Mouse (Mus musculus) embryonic facial prominence, embryonic 14.5 days (tissue): Measurements from ENCODE around the gene Fam241b. TPM values are rescaled to one million over a fixed set of nuclear protein-coding genes. Genes with fewer than 3 reads are reported as not detected.

ENCODE experiments used
- polyA plus RNA-seq: library from polyadenylated mRNA; unstranded; fragments of >200 nt; fragmentation: Nextera tagmentation; extraction: Ambion mirVana; gene quantifications from 2 replicates; pipeline ENCODE4 v1.2.1, GENCODE M21; 2014

The Fam241b gene
- polyA plus RNA-seq, 1 experiment from 2014 or later: 3.0 TPM

Other genes starting within 250 kb of the Fam241b start
- gene Col13a1, start 164.8 kb downstream of the Fam241b start, polyA plus RNA-seq: 7.5 and 8.7 TPM in 2 replicates
- not detected in 2 replicates for gene Neurog3, start 10.8 kb downstream of the Fam241b start, polyA plus RNA-seq
- 9.5 and 10.3 TPM in 2 replicates for gene Tspan15, start 87.3 kb upstream of the Fam241b start, polyA plus RNA-seq
- not detected in 2 replicates for gene Tacr2, start 108.5 kb upstream of the Fam241b start, polyA plus RNA-seq
- 28.4 and 33.7 TPM in 2 replicates for gene Hk1, start 236.0 kb upstream of the Fam241b start, polyA plus RNA-seq